Mouse (Mus musculus) spleen, postnatal 14 days (tissue): Measurements from ENCODE around the gene Olfr971.
"Not testable (repeated sequence)": the region's sequence is repeated elsewhere in the genome, so short reads cannot be mapped to it uniquely, and the experiment has no call there.

Source experiments
- DNase-seq, 2 experiments: peaks; one replicate each; pipeline ENCODE4 v3.0.0; 2021 to 2022; ENCODE audit warnings: low spot score in 2 of 2

The Olfr971 gene

GRCm38 (mm10) chr9:39836576-39836975 is at the start of gene Olfr971:
TSS of gene Olfr971 (plus strand) at chr9:39836876.
- not testable (repeated sequence) for DNase-seq

GRCm38 (mm10) chr9:39790558-39790957 is 46.1 kb upstream of the Olfr971 start, which contains the start of gene Olfr969:
TSS of gene Olfr969 (plus strand) at chr9:39790945.
- no peak for DNase-seq

- DNase-seq: no peak
Measured at GRCm38 (mm10) chr9:39808560-39808959, 28.1 kb upstream of the Olfr971 start, which contains the start of gene Olfr970. TSS of gene Olfr970 (plus strand) at chr9:39808860.

- no peak for DNase-seq
Measured at GRCm38 (mm10) chr9:39866122-39866521, 29.4 kb downstream of the Olfr971 start, which contains the start of gene Olfr972. TSS of gene Olfr972 (plus strand) at chr9:39866422.

GRCm38 (mm10) chr9:39871986-39872385 is 35.3 kb downstream of the Olfr971 start:
- not testable (repeated sequence) for DNase-seq

GRCm38 (mm10) chr9:39877541-39878396 is 41.1 kb downstream of the Olfr971 start:
- not testable (repeated sequence) for DNase-seq
